Mouse (Mus musculus) heart, postnatal 0 days (tissue): Measurements from ENCODE around the gene Pdzrn4.

ENCODE experiments used
- CTCF ChIP-seq: IDR thresholded peaks from 2 replicates; pipeline ENCODE4 v1.5.1; 2016; ENCODE audit warnings: antibody characterized with exemption, control low read depth, low read depth
- EP300 ChIP-seq: IDR thresholded peaks from 2 replicates; pipeline ENCODE4 v1.6.1; 2016; ENCODE audit warnings: antibody characterized with exemption, low read depth

- TF ChIP-seq CTCF = no peak
- TF ChIP-seq EP300 = no peak
These were observed 20.4 kb downstream of the Pdzrn4 start for GRCm38 (mm10) chr15:92417120-92417519.
